Mouse (Mus musculus): ENCODE data around the gene Rin2.

GRCm38 (mm10) chr2:145656121-145656520, 18.9 kb upstream of the Rin2 start:
- TF ChIP-seq CHD2 (IDR thresholded peaks at IDR 0.05; ENCODE audit: low read length) (no peak), SMC3 (IDR thresholded peaks at IDR 0.05; ENCODE audit: low read depth, low read length) (no peak), CTCF (conservative IDR thresholded peaks at IDR 0.05 in 1 of 2, IDR thresholded peaks at IDR 0.05 in 1 of 2; ENCODE audit: low read depth in 2 of 2, low read length in 2 of 2) (no peak), MAX (IDR thresholded peaks at IDR 0.05; ENCODE audit: low read length) (no peak), TCF12 (IDR thresholded peaks at IDR 0.05; ENCODE audit: low read depth, low read length) (no peak)
